Mouse (Mus musculus) frontal cortex, adult (tissue): ENCODE measurements around the gene Btbd16.

Experiments
- ATAC-seq: cut with Nextera tagmentation; 2 replicates; pipeline ENCODE4 v1.9.2; 2017; ENCODE audit warnings: mild to moderate bottlenecking, moderate library complexity, mixed read lengths; ENCODE audit not compliant: low TSS enrichment

The Btbd16 gene

GRCm38 (mm10) chr7:130862501-130862900 is 88.6 kb downstream of the Btbd16 start:
- ATAC-seq: no peak

- no peak for ATAC-seq
These were observed 90.8 kb downstream of the Btbd16 start for GRCm38 (mm10) chr7:130864711-130865110.

GRCm38 (mm10) chr7:130865613-130866591 is 92.0 kb downstream of the Btbd16 start, which contains the start of gene Plekha1:
Gene Plekha1, plus strand, starts transcription at chr7:130865756.
- peak; percentile 98 for ATAC-seq

- ATAC-seq: no peak
These were observed 92.8 kb downstream of the Btbd16 start for GRCm38 (mm10) chr7:130866640-130867039.

- no peak for ATAC-seq
These were observed 93.4 kb downstream of the Btbd16 start for GRCm38 (mm10) chr7:130867256-130867655.
